Mouse (Mus musculus) neural tube, embryonic 10.5 days (tissue): ENCODE data around the gene Tbc1d23.
"Not testable (repeated sequence)": the region's sequence is repeated elsewhere in the genome, so short reads cannot be mapped to it uniquely, and the experiment has no call there.

Experiments used
- DNase-seq: peaks from one replicate; pipeline ENCODE4 v3.0.0-alpha.2; 2017; ENCODE audit warnings: low spot score; ENCODE audit errors: extremely low spot score

The Tbc1d23 gene

GRCm38 (mm10) chr16:57231089-57231936 is at the start of gene Tbc1d23:
Gene Tbc1d23 (minus strand): TSS chr16:57231504.
- peak; percentile 99 for DNase-seq

DNA sequence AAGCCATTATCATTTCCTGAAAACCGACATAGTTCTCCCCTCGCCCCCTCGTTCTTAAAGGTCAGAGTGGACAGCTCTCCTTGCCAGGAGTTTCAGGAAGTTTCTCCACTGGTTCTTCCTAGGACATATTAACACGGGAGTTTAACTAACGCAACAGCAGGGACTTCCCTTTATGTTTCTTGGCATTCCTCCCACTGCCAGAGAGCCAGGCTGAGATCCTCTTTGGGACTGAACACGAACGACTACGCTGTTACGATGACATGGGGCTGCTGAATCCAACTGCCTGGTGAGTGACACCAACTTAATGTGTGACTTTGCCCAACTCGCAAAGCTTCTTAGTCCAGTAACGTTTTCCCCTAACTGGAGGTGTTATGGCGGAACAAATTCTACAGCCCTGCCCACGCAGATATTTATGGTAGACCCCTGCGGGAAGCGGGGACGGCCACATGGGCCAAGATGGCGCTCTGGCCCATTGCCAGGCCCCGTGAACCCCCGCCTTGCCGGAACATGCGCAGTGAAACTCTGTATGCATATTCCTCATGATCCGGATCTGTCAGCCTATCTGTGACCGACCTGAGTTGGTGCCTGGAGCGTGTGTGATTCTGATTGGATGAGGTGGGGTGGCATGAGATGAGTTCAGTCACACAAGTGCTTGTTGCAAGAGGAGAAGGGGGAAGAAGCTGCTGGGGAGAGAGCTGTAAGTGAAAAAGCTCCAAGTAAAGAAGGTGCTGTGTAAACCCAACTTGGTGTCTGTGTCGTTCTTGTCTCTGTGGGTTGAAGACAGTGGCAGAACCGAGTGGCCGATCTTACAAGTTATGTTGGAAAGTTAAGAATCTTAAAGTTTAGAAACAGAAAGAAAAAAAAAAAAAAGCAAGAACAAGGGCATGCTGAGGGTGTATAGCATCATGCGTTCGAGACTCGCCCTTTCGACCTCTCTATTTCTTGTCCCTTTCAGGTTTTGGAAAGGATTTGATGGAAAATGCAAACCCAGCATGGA is 49.2 kb upstream of the Tbc1d23 start:
- no peak for DNase-seq

DNA sequence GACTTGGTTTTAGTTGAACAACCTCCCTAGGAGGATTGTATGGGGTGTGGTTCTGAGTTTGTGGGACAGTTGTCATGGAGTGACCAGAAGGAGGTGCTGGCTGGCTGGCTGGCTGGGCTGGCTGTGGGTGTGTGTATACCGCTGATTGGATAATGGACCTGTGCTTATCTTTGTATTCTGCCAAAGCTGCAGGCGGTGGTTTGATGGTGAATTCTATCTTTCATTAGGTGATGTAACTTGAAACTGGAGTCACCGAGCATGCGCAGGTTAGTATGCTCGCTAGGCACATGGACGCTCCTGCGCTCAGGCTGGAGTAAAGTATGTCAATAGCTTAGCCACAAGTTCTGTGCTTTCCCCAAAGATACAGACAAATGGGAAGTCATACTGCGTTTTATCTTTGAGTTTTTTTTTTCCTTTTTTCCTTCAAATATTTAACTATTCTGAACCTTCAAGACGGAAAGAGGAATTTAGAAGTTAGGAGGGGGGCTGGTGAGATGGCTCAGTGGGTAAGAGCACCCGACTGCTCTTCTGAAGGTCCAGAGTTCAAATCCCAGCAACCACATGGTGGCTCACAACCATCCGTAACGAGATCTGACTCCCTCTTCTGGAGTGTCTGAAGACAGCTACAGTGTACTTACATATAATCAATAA is 47.8 kb upstream of the Tbc1d23 start:
- no peak for DNase-seq

DNA sequence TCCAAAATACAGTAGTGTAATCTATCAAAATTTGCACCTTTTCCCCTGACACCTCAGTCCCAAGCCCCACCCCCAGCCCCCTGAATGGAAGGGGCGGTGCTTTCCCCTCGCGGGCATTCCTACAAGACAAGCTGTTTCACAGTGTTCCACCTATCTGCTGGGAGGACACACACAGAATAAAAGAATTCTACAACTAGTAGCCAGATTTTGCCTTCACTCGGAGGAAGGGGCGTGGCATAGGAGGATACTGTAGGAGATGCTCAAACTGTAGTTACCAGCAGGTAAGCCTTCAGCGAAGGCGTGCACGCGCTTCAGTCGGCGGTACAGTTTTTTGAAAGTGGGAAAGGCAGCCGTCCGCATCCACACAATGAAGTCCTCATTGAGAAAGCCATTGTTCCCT is 38.4 kb upstream of the Tbc1d23 start:
- DNase-seq: no peak

DNA sequence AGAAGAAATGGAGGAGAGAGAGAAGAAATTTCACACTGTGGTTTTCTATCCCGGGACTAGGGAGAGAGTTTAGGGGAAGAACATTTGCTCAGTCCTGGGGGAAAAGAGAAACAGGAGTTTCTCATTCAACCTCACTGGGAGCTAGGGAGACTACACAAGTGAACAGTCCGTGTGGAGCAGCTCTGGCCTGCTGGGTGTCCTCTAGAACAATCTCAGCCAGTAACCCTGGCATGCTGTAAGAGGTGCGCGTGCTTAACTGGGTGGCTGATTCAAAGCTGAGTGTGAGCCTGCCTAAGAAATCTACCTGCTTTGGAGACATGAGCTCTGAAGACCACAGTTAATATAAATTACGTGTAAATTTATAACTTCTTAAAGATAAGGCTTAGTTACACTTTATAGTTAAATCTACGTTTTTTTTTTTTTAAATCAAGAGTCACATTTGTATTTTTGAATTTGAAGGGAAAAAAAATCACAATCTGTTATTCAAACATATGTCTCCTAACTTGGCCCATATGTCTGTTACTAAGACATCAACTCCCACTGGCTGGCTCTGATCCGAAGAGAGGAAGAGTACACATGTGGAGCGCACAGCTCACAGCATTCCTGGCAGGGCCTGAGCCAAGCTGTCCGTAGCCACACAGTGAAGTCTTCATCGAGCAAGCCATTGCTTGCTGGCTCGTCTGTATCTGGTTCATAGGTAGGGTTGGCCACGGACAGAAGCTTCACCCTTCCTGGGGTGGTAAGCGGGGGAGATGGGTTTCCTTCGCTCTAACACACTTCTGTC is 36.9 kb upstream of the Tbc1d23 start:
- no peak for DNase-seq

- no peak for DNase-seq
These were observed 35.8 kb upstream of the Tbc1d23 start for GRCm38 (mm10) chr16:57267068-57267467.

DNA sequence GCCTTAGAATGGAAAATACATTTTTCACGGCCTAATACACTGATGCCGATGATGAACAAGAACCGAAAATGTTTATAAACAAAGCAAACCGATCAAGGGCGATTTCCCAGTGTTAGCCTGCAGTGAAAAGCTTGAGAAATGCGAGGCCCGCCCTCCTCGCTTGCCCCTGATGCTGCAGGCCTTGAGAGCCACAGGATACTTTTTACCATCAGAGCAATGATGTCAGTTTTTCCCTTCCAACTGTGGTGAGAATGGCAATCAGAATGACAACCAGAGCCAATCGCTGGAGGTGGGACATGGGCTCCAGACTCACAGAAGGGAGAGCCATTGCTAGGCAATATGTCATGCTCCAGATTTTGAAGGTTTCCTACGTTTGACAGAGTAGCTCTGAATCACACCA is 28.8 kb upstream of the Tbc1d23 start:
- no peak for DNase-seq

DNA sequence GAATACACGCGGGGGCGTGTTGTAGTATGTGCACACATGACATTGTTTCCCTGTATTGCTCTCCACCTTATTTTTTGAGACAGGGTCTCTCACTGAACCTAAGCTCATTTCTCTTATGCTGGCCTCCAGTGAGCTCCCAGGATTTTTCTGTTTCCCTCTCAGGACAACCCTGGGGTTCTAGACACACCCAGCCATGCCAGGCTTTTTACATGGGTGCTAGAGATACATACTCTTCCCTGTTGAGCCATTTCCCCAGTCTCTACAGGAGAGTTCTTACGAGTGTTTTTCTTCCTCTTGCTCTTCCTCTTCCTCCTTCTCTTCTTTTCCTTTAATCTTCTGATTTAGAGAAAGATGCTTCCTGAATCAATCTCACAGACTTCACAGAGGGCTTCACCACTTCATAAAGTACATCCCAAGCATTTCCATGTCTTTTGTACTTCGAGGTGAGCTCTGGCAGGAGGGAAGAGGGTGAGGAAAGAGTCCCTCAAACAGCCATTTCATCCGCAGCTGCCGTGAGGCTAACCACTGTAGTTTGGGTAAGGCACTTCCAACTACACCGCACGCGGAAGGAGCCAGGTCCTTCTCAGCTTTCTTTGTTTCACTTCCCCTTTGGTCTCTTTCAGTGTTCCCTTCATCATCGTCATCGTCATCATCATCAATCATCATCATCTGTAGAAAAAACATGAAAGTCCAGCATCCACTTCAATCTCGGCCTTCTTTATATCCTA is 28.2 kb upstream of the Tbc1d23 start:
- DNase-seq: no peak

DNA sequence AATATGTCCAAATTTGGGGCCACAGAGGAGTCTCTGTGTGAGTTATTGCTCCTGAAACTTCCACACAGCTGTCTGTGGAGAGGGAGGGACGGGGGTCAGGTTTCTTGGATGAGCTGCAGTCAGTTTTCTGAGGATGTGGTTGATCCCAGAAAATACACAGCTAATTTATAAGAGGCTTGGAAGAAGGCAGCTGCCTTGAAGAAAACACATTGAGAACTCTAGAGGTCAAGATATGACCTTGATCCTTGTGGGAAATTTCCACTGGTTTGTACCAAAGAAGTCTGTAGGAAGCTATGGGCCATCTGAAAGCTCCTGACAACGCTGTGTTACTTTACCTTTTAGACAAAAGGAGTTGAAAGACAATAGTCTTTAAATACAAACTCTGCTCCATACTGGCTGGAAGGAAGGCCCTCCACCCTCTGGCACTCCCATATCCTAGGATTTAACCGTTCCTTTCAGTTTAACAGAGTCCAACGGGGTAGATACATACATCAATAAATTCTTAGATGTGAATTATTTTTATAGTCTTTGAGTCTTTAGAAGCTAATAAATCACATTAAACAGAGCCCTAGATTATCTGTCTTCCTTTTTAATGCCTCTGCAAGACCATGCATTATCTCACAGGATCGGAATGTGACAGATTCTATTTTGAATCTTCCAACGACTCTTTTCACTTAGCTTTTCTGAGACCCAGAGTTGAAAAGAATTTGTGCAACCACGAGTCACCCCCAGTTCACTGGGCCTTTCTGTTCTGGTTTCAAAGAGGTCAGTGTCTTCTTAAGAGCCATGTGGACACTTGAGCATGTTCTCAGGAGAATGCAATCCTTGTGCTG is 20.5 kb upstream of the Tbc1d23 start:
- no peak for DNase-seq

- no peak for DNase-seq
These were observed 19.7 kb upstream of the Tbc1d23 start for GRCm38 (mm10) chr16:57250991-57251390.

GRCm38 (mm10) chr16:57247464-57247863 is 16.2 kb upstream of the Tbc1d23 start:
- no peak for DNase-seq

GRCm38 (mm10) chr16:57246596-57246995 is 15.3 kb upstream of the Tbc1d23 start:
- DNase-seq: no peak

GRCm38 (mm10) chr16:57243858-57244248 is 12.5 kb upstream of the Tbc1d23 start:
- DNase-seq: peak; percentile 77

DNA sequence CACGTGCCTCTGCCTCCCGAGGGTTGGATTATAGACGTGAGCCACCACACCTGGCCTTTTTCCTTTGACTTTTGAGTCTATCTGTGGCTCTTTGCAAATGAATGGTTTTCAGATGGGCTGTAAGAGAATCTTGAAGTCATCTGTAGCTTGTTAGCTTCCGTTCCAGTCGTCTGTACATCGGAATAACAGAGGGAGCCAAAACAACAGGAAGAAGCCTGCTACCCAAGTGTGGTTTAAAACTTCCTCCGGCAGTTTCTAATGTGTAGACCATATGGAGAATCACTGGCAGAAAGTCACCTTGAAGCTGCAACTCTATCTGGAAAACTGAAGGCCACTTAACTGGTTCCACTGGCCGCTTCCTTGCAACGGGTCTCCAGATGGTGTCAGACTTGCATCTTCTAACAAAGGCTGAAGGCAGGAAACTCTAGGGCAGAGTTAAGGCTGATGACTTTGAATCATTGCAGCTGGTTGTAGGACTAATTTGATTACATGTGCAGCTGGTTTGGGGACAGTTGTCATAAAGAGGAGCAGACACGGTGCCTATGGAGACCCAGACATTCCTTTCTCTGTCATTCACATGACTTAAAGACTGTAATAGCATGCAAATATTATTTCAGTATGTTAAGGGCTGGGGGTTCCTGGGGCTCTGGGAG is 12.0 kb upstream of the Tbc1d23 start:
- DNase-seq: peak; percentile 27

GRCm38 (mm10) chr16:57242857-57243204 is 11.5 kb upstream of the Tbc1d23 start:
- DNase-seq: no peak

GRCm38 (mm10) chr16:57235871-57236510 is 4.7 kb upstream of the Tbc1d23 start:
- no peak for DNase-seq

- not testable (repeated sequence) for DNase-seq
These were observed 620 bp upstream of the Tbc1d23 start for GRCm38 (mm10) chr16:57231937-57232310.

DNA sequence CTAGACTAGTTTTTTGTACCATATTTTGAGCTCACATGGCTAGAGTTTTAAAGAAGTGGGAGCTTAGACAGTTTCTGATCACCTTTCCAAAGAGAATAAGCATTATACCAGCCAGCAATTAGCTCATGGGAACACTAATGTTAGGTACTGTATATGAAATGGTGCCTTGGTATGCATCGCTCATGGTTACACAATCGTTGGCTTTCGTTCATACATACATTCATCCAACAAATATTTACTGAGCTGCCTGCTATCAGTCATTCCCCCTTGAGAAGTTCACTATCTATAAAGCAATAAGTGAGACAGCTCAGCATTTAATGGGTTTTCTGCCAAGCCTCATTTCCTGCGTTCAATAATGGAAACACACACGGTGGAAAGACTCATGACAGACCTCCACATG is 4.9 kb downstream of the Tbc1d23 start:
- no peak for DNase-seq
